Mouse (Mus musculus): ENCODE data around the gene Cdk17. TPM values are rescaled to one million over a fixed set of nuclear protein-coding genes. Genes with fewer than 3 reads are reported as not detected.

The Cdk17 gene
- polyA plus RNA-seq, 1 experiment from 2014 or later = 19.2 TPM

GRCm38 (mm10) chr10:93239201-93239806 lies 78.6 kb downstream of the Cdk17 start:
- Histone ChIP-seq H3K9me3 (no peaks in the 10 kb centered on the region), H3K27ac (no peak overlapping the region), H3K4me1 (0 out of 2 replicates have a peak, but pooled peaks cover 6% of the 10 kb centered on the region), H3K36me3 (peaks cover 59% of the 10 kb centered on the region), H3K4me3 (no peak overlapping the region), H3K27me3 (no peaks in the 10 kb centered on the region), H3K9ac (no peak overlapping the region), H3K4me2 (no peak overlapping the region)
- 73% methylated on average over 9 of the region's 9 CpGs for WGBS
- ATAC-seq (ENCODE audit: insufficient number of reproducible peaks, insufficient read depth, low FRiP score, low TSS enrichment, low read depth) = no peak

DNA sequence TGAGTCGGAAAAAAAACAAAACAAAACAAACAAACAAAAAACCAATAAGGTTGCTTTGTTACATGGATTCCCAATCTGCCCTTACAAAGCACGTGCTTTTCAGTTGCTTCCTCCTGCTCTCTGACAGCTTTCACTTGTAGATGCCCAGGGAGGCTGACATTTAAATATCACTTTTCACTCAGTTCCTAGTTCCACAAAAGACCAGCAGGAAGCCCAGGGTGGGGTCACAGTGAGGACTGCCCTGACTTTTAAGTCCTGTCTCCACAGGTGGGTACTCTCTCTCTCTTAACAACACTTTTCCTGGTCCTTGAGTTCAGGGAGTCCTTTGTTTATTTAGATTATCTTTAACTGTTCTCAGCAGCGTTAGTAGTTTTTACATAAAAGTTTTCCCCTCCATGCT lies 81.5 kb downstream of the Cdk17 start:
- Histone ChIP-seq H3K4me3 (no peak overlapping the region), H3K27me3 (no peaks in the 10 kb centered on the region), H3K9ac (no peak overlapping the region), H3K27ac (no peak overlapping the region), H3K4me2 (no peak overlapping the region), H3K4me1 (peaks cover 8% of the 10 kb centered on the region; the same call in 1 of the 2 replicates), H3K9me3 (no peaks in the 10 kb centered on the region), H3K36me3 (peaks cover 44% of the 10 kb centered on the region)
- ATAC-seq (ENCODE audit: insufficient number of reproducible peaks, insufficient read depth, low FRiP score, low TSS enrichment, low read depth) = no peak
- WGBS = 22% methylated on average over 3 of the region's 3 CpGs

DNA sequence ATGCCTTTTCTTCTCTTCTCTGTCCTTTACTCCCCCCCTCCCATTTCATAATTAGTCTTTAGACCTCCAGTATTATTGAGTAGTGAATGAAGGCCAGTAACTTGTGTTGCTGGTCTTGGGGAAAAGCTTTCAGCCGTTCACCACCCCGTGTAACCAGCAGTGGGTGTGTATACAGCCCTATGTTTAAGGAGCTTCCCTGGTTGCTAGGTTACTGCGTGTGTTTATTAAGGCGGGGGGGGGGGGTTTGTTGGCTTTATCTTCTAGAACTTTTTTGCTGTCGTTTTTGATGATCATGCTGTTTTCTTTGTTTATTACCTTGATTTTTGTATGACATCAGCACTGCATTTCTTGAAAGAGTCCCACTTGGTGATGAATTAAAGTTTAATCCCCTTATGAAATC lies 82.2 kb downstream of the Cdk17 start:
- H3K9me3 ChIP-seq = no peaks in the 10 kb centered on the region
- 20% methylated on average over 5 of the region's 5 CpGs for whole genome bisulfite sequencing
- no peak overlapping the region for H3K4me2 ChIP-seq
- H3K4me3 ChIP-seq = no peak overlapping the region
- H3K4me1 ChIP-seq = peaks cover 15% of the 10 kb centered on the region
- H3K9ac ChIP-seq = no peak overlapping the region
- H3K36me3 ChIP-seq = peaks cover 47% of the 10 kb centered on the region
- no peak overlapping the region for H3K27ac ChIP-seq
- ATAC-seq (ENCODE audit: insufficient number of reproducible peaks, insufficient read depth, low FRiP score, low TSS enrichment, low read depth) = no peak
- H3K27me3 ChIP-seq = no peaks in the 10 kb centered on the region

DNA sequence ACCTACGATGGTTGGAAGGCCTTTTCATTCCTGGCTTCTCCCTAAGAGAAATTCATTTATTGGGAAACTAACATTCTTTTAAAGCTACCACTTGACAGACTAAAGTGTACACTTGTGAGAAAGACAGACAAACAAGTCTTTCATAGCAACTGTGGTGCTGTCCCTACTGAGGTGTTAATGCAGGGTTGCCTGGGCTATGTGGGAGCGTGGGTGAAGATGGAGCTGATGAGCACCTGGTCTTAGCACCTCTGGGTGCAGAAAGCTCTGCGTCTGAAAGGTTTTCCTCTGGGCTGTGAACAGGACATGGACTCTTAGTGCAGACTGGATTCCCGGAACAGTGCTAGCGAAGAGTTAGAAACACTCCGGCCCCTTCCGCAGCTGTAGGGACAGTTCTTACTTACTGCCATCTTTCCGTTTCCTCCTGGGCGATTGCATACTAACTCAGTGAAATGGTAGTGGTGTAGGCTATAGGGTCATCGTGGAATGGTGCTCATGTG lies 83.6 kb downstream of the Cdk17 start:
- peaks cover 42% of the 10 kb centered on the region for H3K36me3 ChIP-seq
- no peak overlapping the region for H3K9ac ChIP-seq
- no peaks in the 10 kb centered on the region for H3K9me3 ChIP-seq
- 79% methylated on average over 10 of the region's 10 CpGs for WGBS
- no peaks in the 10 kb centered on the region for H3K27me3 ChIP-seq
- H3K4me2 ChIP-seq = no peak overlapping the region
- ATAC-seq (ENCODE audit: insufficient number of reproducible peaks, insufficient read depth, low FRiP score, low TSS enrichment, low read depth) = no peak
- H3K4me1 ChIP-seq = peaks cover 27% of the 10 kb centered on the region
- H3K4me3 ChIP-seq = no peak overlapping the region
- no peak overlapping the region for H3K27ac ChIP-seq

DNA sequence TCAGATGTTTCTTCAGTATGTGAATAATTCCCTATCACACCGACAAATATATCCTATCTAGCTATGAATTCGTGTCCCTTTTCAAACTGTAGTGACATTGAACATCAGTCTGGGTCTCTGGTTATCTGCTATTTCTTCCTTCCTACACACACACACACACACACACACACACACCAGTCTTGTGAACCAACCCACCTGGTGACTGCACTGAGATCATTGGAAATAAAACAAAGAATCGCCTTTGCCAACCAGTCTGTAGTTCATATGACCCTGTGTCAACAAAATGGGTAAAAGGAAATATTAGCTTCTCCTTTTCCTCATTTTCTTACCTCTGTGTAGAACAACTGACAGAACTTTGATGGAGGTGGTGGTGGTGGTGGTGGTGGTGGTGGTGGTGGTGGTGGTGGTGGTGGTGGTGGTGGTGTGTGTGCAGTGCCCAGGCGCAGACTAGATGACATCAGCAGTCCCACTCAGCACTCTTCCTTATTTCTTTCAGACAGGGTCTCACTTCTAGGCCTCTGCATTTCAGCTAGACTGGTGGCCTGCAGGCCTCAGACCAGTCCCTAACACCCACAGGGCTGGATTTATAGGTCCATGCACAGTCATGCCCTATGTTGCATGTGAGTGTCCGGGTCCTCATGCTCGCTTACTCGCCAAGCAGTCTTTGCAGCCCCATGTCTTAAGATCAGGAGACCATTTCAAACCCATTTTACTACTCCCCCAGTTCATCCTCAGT lies 85.7 kb downstream of the Cdk17 start:
- no peak for ATAC-seq (ENCODE audit: insufficient number of reproducible peaks, insufficient read depth, low FRiP score, low TSS enrichment, low read depth)
- Histone ChIP-seq H3K9me3 (no peaks in the 10 kb centered on the region), H3K4me3 (no peak overlapping the region), H3K27ac (no peak overlapping the region), H3K4me2 (no peak overlapping the region), H3K4me1 (peaks cover 44% of the 10 kb centered on the region), H3K27me3 (no peaks in the 10 kb centered on the region), H3K9ac (no peak overlapping the region), H3K36me3 (peaks cover 32% of the 10 kb centered on the region)
- WGBS = 93% methylated on average over 7 of the region's 7 CpGs

DNA sequence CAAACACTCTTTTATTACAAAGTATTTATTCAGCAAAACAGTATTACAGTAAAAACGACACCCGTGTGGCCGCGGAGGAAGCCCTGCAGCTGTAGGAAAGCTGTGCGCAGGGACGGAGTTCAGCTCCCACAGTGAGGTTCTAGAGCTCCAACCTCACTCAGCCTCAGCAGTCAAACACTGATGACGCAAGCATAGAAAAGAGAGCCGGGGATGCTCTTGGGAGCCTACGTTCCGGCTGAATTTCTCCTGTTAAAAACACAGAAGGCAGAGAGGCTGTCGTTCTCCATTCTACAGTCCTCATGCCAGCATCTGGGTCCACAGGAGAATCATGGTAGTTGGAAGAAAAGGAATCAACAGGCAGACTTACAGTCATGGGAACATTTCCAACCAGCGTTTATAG lies 86.7 kb downstream of the Cdk17 start:
- Histone ChIP-seq H3K4me2 (no peak overlapping the region), H3K4me1 (peaks cover 45% of the 10 kb centered on the region), H3K27ac (peak overlapping the region; percentile 60; the same call in 1 of the 2 replicates), H3K27me3 (no peaks in the 10 kb centered on the region), H3K36me3 (peaks cover 31% of the 10 kb centered on the region), H3K4me3 (no peak overlapping the region), H3K9ac (no peak overlapping the region), H3K9me3 (no peaks in the 10 kb centered on the region)
- 79% methylated on average over 12 of the region's 12 CpGs for WGBS
- no peak for ATAC-seq (ENCODE audit: insufficient number of reproducible peaks, insufficient read depth, low FRiP score, low TSS enrichment, low read depth)

DNA sequence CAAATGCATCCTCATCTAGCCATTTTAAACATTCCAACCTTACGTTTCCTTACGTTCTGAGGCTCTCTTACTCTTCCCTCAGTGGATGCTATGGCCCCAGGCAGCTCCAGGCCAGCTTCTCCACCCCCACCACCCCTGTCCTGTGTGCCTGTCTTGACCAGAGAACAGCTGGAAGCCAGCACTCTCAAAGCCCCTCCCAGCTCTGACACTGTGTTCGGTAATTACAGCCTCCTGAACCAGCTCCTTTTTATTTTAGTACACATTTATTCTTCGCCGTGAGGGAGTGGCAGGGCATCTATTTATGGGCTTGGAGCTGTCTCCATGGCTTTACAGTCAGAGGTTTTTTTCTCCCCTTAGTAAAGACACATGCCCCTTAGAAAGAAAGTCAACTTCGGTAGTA lies 87.2 kb downstream of the Cdk17 start:
- Histone ChIP-seq H3K36me3 (peaks cover 35% of the 10 kb centered on the region), H3K27me3 (no peaks in the 10 kb centered on the region), H3K27ac (peak overlapping the region; percentile 60; the same call in 1 of the 2 replicates), H3K9ac (no peak overlapping the region), H3K4me2 (no peak overlapping the region), H3K9me3 (no peaks in the 10 kb centered on the region), H3K4me3 (no peak overlapping the region), H3K4me1 (peaks cover 45% of the 10 kb centered on the region)
- 0 out of 2 replicates have a peak, but pooled peaks have one; percentile 65 for ATAC-seq (ENCODE audit: insufficient number of reproducible peaks, insufficient read depth, low FRiP score, low TSS enrichment, low read depth)
- 30% methylated on average over 6 of the region's 6 CpGs for WGBS

DNA sequence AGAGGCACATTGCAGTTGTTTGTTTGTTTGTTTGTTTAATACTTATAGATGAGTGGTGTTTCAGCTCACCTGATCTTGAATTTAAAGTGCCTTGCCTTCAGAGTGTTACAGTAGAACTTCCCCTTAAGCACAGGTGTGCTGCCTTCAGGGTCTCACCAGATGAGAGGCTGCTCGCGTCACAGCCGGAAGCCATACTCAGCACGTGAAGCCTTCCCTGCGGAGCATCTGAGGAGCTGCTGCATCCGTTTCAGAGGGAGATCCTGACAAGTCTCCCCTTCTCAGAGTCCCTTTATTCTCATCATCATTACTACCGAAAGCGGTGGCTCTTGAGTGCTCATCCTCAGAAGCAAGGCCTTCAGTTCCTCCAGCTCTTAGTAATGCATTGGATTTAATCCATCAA lies 87.7 kb downstream of the Cdk17 start:
- Histone ChIP-seq H3K4me1 (peaks cover 45% of the 10 kb centered on the region), H3K27ac (peak overlapping the region; percentile 0; the same call in 1 of the 2 replicates), H3K9me3 (no peaks in the 10 kb centered on the region), H3K27me3 (no peaks in the 10 kb centered on the region), H3K36me3 (peaks cover 41% of the 10 kb centered on the region), H3K4me2 (no peak overlapping the region), H3K4me3 (no peak overlapping the region), H3K9ac (no peak overlapping the region)
- 75% methylated on average over 8 of the region's 8 CpGs for WGBS
- ATAC-seq (ENCODE audit: insufficient number of reproducible peaks, insufficient read depth, low FRiP score, low TSS enrichment, low read depth) = no peak

DNA sequence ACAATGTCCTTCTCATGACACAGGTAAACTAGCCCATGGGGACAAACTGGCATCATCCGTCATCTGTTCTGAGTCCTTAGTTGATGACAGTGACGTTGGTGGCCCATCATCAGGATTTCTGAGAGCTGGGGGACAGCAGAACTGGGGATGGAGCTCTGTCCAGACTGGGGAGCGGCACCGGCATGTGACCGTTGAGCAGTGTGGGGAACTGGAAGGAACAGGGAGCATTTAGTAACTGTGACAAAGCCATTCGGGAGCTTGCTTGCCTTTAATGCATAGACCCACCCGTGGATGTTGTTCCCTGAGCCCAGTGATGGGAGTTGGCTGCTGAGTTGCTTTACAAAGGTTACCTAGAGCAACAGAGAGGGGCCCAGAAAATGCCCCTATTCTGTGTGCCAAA lies 89.2 kb downstream of the Cdk17 start:
- H3K36me3 ChIP-seq = peaks cover 41% of the 10 kb centered on the region
- H3K27me3 ChIP-seq = no peaks in the 10 kb centered on the region
- H3K27ac ChIP-seq = peak overlapping the region; percentile 44; the same call in 1 of the 2 replicates
- peaks cover 47% of the 10 kb centered on the region for H3K4me1 ChIP-seq
- WGBS = 73% methylated on average over 7 of the region's 7 CpGs
- no peak for ATAC-seq (ENCODE audit: insufficient number of reproducible peaks, insufficient read depth, low FRiP score, low TSS enrichment, low read depth)
- H3K9me3 ChIP-seq = no peaks in the 10 kb centered on the region
- no peak overlapping the region for H3K4me3 ChIP-seq
- H3K4me2 ChIP-seq = no peak overlapping the region
- no peak overlapping the region for H3K9ac ChIP-seq

DNA sequence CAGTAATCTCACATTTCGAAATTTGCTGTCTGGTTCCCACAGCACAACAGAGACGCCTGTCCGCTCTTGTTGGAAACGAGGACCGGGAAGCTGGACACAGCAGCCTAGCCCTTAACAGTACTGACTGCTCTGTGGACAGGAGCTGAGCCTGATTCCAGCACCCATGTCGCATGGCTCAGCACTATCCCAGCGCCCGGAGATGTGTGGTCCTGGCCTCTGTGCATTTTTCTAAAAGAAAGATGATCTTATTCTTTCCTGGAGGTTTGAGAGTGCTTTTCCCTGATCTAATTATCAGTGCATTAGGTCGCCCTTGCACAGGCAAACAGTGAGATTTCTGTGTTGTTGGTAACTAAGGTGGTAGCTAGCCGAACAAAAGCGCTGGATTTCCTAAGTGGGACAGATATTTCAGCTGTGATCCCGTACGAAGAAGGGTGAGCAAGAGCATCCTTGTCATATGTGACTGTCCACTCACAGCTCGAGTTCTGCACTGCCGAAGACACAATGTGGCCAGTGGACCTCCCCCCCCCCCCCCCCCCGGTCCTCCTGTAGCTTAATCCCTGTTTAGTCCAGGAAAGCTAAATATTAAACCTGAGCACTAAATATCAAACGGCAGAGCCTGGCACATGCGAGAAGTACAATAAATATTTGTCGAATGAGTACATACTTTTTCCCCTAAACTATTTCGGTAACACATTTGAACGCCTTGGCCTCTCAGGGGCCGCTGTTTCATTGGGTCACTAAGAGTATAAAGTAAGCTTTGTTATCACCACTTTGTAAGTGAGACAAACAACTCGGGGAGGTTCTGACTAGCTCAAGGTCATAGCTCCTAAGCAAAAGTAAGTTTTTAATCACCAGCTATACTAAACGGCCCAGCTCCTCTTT lies 90.0 kb downstream of the Cdk17 start:
- H3K27me3 ChIP-seq = no peaks in the 10 kb centered on the region
- H3K4me3 ChIP-seq = no peak overlapping the region
- peak overlapping the region; percentile 44; the same call in 1 of the 2 replicates for H3K27ac ChIP-seq
- no peaks in the 10 kb centered on the region for H3K9me3 ChIP-seq
- no peak overlapping the region for H3K9ac ChIP-seq
- peaks cover 54% of the 10 kb centered on the region for H3K4me1 ChIP-seq
- no peak for ATAC-seq (ENCODE audit: insufficient number of reproducible peaks, insufficient read depth, low FRiP score, low TSS enrichment, low read depth)
- no peak overlapping the region for H3K4me2 ChIP-seq
- 69% methylated on average over 24 of the region's 24 CpGs for WGBS
- H3K36me3 ChIP-seq = peaks cover 41% of the 10 kb centered on the region

DNA sequence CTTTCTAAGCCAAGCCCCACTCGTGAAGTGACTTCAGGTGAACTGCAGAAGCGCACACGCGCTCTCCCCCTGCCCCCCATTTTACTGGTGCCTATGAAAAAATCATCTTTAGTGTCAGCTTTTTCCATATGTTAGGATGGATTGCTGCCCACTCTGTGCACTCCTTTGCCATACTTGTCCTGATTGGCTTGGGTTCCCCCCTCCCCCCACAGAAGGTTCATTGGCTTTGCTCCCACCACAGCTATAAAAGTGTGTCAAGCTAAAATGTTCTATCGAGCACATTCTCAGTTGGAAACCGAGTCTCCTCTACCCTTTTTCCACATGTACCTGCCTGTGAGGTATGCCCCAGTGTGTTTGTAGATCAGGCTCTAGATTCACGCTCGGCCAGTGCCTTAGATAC lies 90.8 kb downstream of the Cdk17 start:
- Histone ChIP-seq H3K9ac (no peak overlapping the region), H3K4me3 (no peak overlapping the region), H3K4me2 (no peak overlapping the region), H3K4me1 (peaks cover 59% of the 10 kb centered on the region), H3K27me3 (no peaks in the 10 kb centered on the region), H3K27ac (no peak overlapping the region), H3K36me3 (peaks cover 41% of the 10 kb centered on the region), H3K9me3 (no peaks in the 10 kb centered on the region)
- ATAC-seq (ENCODE audit: insufficient number of reproducible peaks, insufficient read depth, low FRiP score, low TSS enrichment, low read depth) = no peak
- WGBS = 87% methylated on average over 8 of the region's 8 CpGs
